Mouse (Mus musculus): ENCODE results near the gene Gm2a.
"Not testable (repeated sequence)": the region's sequence is repeated elsewhere in the genome, so short reads cannot be mapped to it uniquely, and the experiment has no call there.

The Gm2a gene

GRCm38 (mm10) chr11:55084629-55085028, 13.3 kb upstream of the Gm2a start:
- no peaks in the 10 kb centered on the region for H3K36me3 ChIP-seq (ENCODE audit: insufficient read depth, low read length)
- no peaks in the 10 kb centered on the region for H3K9me3 ChIP-seq (ENCODE audit: low read length)
- no peak overlapping the region for H3K4me3 ChIP-seq (replicated peaks; ENCODE audit: low read length)

GRCm38 (mm10) chr11:55085396-55085795, 12.5 kb upstream of the Gm2a start:
- Histone ChIP-seq H3K36me3 (ENCODE audit: insufficient read depth, low read length) (no peaks in the 10 kb centered on the region), H3K4me1 (replicated peaks; ENCODE audit: low read depth, low read length) (peaks cover 29% of the 10 kb centered on the region), H3K4me3 (replicated peaks; ENCODE audit: low read length) (no peak overlapping the region), H3K9me3 (ENCODE audit: low read length) (no peaks in the 10 kb centered on the region), H3K27me3 (ENCODE audit: insufficient read depth, low read length) (peaks cover 8% of the 10 kb centered on the region; the same call in 1 of the 2 replicates)
- TF ChIP-seq NANOG (IDR thresholded peaks at IDR 0.05; ENCODE audit: borderline replicate concordance, low read length) (no peak), CTCF (conservative IDR thresholded peaks at IDR 0.05; ENCODE audit: low read length) (no peak), POU5F1 (IDR thresholded peaks at IDR 0.05; ENCODE audit: borderline replicate concordance, low read length) (no peak)

More at GRCm38 (mm10) chr11:55084629-55085028, 13.3 kb upstream of the Gm2a start:
- TF ChIP-seq CTCF (conservative IDR thresholded peaks at IDR 0.05; ENCODE audit: low read length) = no peak
- no peak for TF ChIP-seq NANOG (IDR thresholded peaks at IDR 0.05; ENCODE audit: borderline replicate concordance, low read length)
- no peak for TF ChIP-seq POU5F1 (IDR thresholded peaks at IDR 0.05; ENCODE audit: borderline replicate concordance, low read length)
- Histone ChIP-seq H3K4me1 (replicated peaks; ENCODE audit: low read depth, low read length) (peaks cover 29% of the 10 kb centered on the region), H3K27me3 (ENCODE audit: insufficient read depth, low read length) (peaks cover 8% of the 10 kb centered on the region; the same call in 1 of the 2 replicates)

- peak; percentile 80 for TF ChIP-seq CTCF (conservative IDR thresholded peaks at IDR 0.05; ENCODE audit: low read length)
- no peak for TF ChIP-seq NANOG (IDR thresholded peaks at IDR 0.05; ENCODE audit: borderline replicate concordance, low read length)
- TF ChIP-seq POU5F1 (IDR thresholded peaks at IDR 0.05; ENCODE audit: borderline replicate concordance, low read length) = no peak
- no peaks in the 10 kb centered on the region for H3K36me3 ChIP-seq (ENCODE audit: insufficient read depth, low read length)
- H3K4me1 ChIP-seq (replicated peaks; ENCODE audit: low read depth, low read length) = peaks cover 29% of the 10 kb centered on the region
- 0 out of 2 replicates have a peak, but pooled peaks cover 3% of the 10 kb centered on the region for H3K27me3 ChIP-seq (ENCODE audit: insufficient read depth, low read length)
- H3K9me3 ChIP-seq (ENCODE audit: low read length) = no peaks in the 10 kb centered on the region
- peak overlapping the region; percentile 54 for H3K4me3 ChIP-seq (replicated peaks; ENCODE audit: low read length)
These were observed 10.9 kb upstream of the Gm2a start for GRCm38 (mm10) chr11:55087006-55087405.

GRCm38 (mm10) chr11:55089892-55090291, 8.0 kb upstream of the Gm2a start:
- H3K4me1 ChIP-seq (replicated peaks; ENCODE audit: low read depth, low read length) = peaks cover 33% of the 10 kb centered on the region
- no peaks in the 10 kb centered on the region for H3K36me3 ChIP-seq (ENCODE audit: insufficient read depth, low read length)
- H3K9me3 ChIP-seq (ENCODE audit: low read length) = no peaks in the 10 kb centered on the region
- no peak overlapping the region for H3K4me3 ChIP-seq (replicated peaks; ENCODE audit: low read length)
- TF ChIP-seq POU5F1 (IDR thresholded peaks at IDR 0.05; ENCODE audit: borderline replicate concordance, low read length) = no peak
- no peak for TF ChIP-seq NANOG (IDR thresholded peaks at IDR 0.05; ENCODE audit: borderline replicate concordance, low read length)
- TF ChIP-seq CTCF (conservative IDR thresholded peaks at IDR 0.05; ENCODE audit: low read length) = no peak
- no peaks in the 10 kb centered on the region for H3K27me3 ChIP-seq (ENCODE audit: insufficient read depth, low read length)

- H3K9me3 ChIP-seq (ENCODE audit: low read length) = no peaks in the 10 kb centered on the region
- H3K36me3 ChIP-seq (ENCODE audit: insufficient read depth, low read length) = no peaks in the 10 kb centered on the region
- H3K27me3 ChIP-seq (ENCODE audit: insufficient read depth, low read length) = no peaks in the 10 kb centered on the region
- no peak overlapping the region for H3K4me3 ChIP-seq (replicated peaks; ENCODE audit: low read length)
- H3K4me1 ChIP-seq (replicated peaks; ENCODE audit: low read depth, low read length) = peaks cover 29% of the 10 kb centered on the region
- TF ChIP-seq CTCF (conservative IDR thresholded peaks at IDR 0.05; ENCODE audit: low read length) = no peak
- no peak for TF ChIP-seq POU5F1 (IDR thresholded peaks at IDR 0.05; ENCODE audit: borderline replicate concordance, low read length)
- TF ChIP-seq NANOG (IDR thresholded peaks at IDR 0.05; ENCODE audit: borderline replicate concordance, low read length) = no peak
These were observed 4.8 kb upstream of the Gm2a start for GRCm38 (mm10) chr11:55093096-55093495.

GRCm38 (mm10) chr11:55096296-55096695, 1.6 kb upstream of the Gm2a start:
- H3K9me3 ChIP-seq (ENCODE audit: low read length); H3K36me3 ChIP-seq (ENCODE audit: insufficient read depth, low read length); H3K27me3 ChIP-seq (ENCODE audit: insufficient read depth, low read length): not testable (repeated sequence)
- 0 out of 2 replicates have a peak overlapping the region, but pooled peaks have one; percentile 61 for H3K4me3 ChIP-seq (replicated peaks; ENCODE audit: low read length)
- H3K4me1 ChIP-seq (replicated peaks; ENCODE audit: low read depth, low read length) = peaks cover 48% of the 10 kb centered on the region

- H3K36me3 ChIP-seq (ENCODE audit: insufficient read depth, low read length) = peaks cover 13% of the 10 kb centered on the region
- H3K4me1 ChIP-seq (replicated peaks; ENCODE audit: low read depth, low read length) = peaks cover 51% of the 10 kb centered on the region
- H3K4me3 ChIP-seq (replicated peaks; ENCODE audit: low read length) = peak overlapping the region; percentile 61
- no peak for TF ChIP-seq POU5F1 (IDR thresholded peaks at IDR 0.05; ENCODE audit: borderline replicate concordance, low read length)
- TF ChIP-seq NANOG (IDR thresholded peaks at IDR 0.05; ENCODE audit: borderline replicate concordance, low read length) = no peak
- no peak for TF ChIP-seq CTCF (conservative IDR thresholded peaks at IDR 0.05; ENCODE audit: low read length)
- no peaks in the 10 kb centered on the region for H3K27me3 ChIP-seq (ENCODE audit: insufficient read depth, low read length)
- no peaks in the 10 kb centered on the region for H3K9me3 ChIP-seq (ENCODE audit: low read length)
These were observed 1.0 kb upstream of the Gm2a start for GRCm38 (mm10) chr11:55096731-55097462.

- peaks cover 14% of the 10 kb centered on the region for H3K36me3 ChIP-seq (ENCODE audit: insufficient read depth, low read length)
- H3K9me3 ChIP-seq (ENCODE audit: low read length) = no peaks in the 10 kb centered on the region
- H3K4me3 ChIP-seq (replicated peaks; ENCODE audit: low read length) = peak overlapping the region; percentile 88
- H3K27me3 ChIP-seq (ENCODE audit: insufficient read depth, low read length) = no peaks in the 10 kb centered on the region
- no peak for TF ChIP-seq CTCF (conservative IDR thresholded peaks at IDR 0.05; ENCODE audit: low read length)
- TF ChIP-seq POU5F1 (IDR thresholded peaks at IDR 0.05; ENCODE audit: borderline replicate concordance, low read length) = no peak
- TF ChIP-seq NANOG (IDR thresholded peaks at IDR 0.05; ENCODE audit: borderline replicate concordance, low read length) = no peak
- H3K4me1 ChIP-seq (replicated peaks; ENCODE audit: low read depth, low read length) = peaks cover 57% of the 10 kb centered on the region
These were observed 437 bp downstream of the Gm2a start for GRCm38 (mm10) chr11:55098189-55098915.
